Mouse (Mus musculus) bone marrow, adult 2 months (tissue): ENCODE measurements around the gene Erf. TPM values are rescaled to one million over a fixed set of nuclear protein-coding genes. Genes with fewer than 3 reads are reported as not detected.

ENCODE experiments used
- H3K27ac ChIP-seq: fragments of 200-500 bp; 2 replicates; pipeline ENCODE4 v1.5.1; 2012; ENCODE audit warnings: low read depth, mild to moderate bottlenecking, control low read depth, inconsistent platforms, low read length; ENCODE audit not compliant: control insufficient read depth, poor library complexity, insufficient read depth
- H3K4me1 ChIP-seq: fragments of 200-500 bp; 2 replicates; pipeline ENCODE4 v1.6.1; 2011; ENCODE audit warnings: low read length; ENCODE audit not compliant: control insufficient read depth, insufficient read depth
- H3K4me3 ChIP-seq: fragments of 200-500 bp; replicated peaks from 2 replicates; pipeline ENCODE3; 2011; ENCODE audit warnings: mild to moderate bottlenecking, low read depth, low read length, control low read depth; ENCODE audit not compliant: control insufficient read depth
- CTCF ChIP-seq: fragments of 200-500 bp; IDR thresholded peaks from 2 replicates; pipeline ENCODE4 v1.5.1; 2011; ENCODE audit warnings: low read length, control low read depth; ENCODE audit not compliant: control insufficient read depth, insufficient read depth
- POLR2A ChIP-seq: fragments of 200-500 bp; IDR thresholded peaks from 2 replicates; pipeline ENCODE4 v1.6.1; 2011; ENCODE audit warnings: low read depth, mild to moderate bottlenecking, control low read depth, low read length, borderline replicate concordance; ENCODE audit not compliant: control insufficient read depth
- WGBS: fragments of 180-500 bp; shearing (Covaris S2); methylation state at CpG from one replicate; pipeline ENCODE4 v1.1.7; 2018; 5-methylcytosine and 5-hydroxymethylcytosine counted together
- polyA plus RNA-seq: library from polyadenylated mRNA; stranded (reverse); fragments of >200 nt; gene quantifications from 2 replicates; pipeline ENCODE4 v1.2.4, GENCODE M21; 2011; ENCODE audit warnings: low replicate concordance; ENCODE audit not compliant: missing spikeins, insufficient read depth, insufficient read length

The Erf gene
- polyA plus RNA-seq, 1 experiment, result 14.6 TPM

DNA sequence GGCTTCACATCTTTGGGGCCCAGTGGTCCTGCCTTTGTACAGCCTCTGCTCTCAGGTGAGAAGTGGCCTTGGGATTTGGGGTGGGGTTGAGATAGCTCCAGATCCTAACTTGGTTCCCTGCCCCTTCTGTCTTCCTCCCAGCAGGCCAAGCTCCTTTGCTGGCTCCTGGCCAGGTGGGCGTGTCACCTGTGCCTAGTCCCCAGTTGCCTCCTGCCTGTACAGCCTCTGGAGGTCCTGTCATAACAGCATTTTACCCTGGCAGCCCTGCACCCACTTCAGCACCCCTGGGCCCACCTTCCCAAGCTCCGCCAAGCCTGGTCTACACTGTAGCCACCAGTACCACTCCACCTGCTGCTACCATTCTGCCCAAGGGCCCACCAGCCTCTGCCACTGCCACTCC, 40.4 kb upstream of the Erf start:
- Histone ChIP-seq H3K4me1 (peaks cover under 1% of the 10 kb centered on the region; the same call in 1 of the 2 replicates), H3K4me3 (no peak overlapping the region), H3K27ac (no peak overlapping the region)
- WGBS, result 73% methylated on average over 2 of the region's 2 CpGs
- TF ChIP-seq CTCF (no peak), POLR2A (0 out of 2 replicates have a peak, but pooled peaks have one; percentile 19)

DNA sequence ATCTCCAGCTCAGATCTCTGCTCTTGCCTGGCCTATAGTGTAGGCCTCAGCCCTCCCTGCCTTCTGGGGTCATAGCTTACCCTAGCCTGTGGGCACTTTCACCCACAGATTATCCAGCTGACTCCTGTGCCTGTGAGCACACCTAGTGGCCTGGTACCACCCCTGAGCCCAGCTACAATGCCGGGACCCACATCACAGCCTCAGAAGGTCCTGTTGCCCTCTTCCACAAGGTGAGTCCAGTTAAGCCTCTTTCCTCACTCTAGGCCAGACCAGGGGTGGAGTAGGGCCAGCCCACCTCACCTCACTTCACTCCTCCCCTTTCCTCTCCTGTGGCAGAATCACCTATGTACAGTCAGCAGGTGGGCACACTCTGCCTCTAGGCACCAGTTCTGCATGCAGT, 39.9 kb upstream of the Erf start:
- no peak overlapping the region for H3K4me3 ChIP-seq
- WGBS, result 96% methylated on average over 1 of the region's 1 CpGs
- H3K4me1 ChIP-seq, result no peaks in the 10 kb centered on the region; the same call in 1 of the 2 replicates
- no peak overlapping the region for H3K27ac ChIP-seq
- TF ChIP-seq CTCF (no peak), POLR2A (no peak)

DNA sequence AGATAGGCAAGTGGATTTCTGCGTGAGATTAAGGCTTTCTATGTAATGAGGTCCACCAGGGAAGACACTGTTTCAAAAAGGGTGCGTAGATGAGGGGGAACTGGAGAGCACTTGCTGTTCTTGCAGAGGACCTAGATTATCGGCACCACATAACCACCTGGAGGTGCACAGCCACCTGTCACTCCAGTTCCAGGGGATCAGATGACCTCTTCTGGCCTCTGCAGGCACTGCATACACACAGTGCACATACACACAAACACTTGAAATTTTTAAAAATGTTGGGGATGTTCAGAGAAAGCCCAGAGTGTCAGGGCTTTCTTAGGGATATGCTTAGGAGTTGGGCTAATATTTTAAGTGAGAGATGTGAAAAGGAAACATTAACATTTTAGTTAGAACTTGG, 39.4 kb upstream of the Erf start:
- WGBS, result 98% methylated on average over 3 of the region's 3 CpGs
- H3K27ac ChIP-seq, result no peak overlapping the region
- TF ChIP-seq CTCF (no peak), POLR2A (no peak)
- H3K4me1 ChIP-seq, result no peaks in the 10 kb centered on the region; the same call in 1 of the 2 replicates
- H3K4me3 ChIP-seq, result no peak overlapping the region

DNA sequence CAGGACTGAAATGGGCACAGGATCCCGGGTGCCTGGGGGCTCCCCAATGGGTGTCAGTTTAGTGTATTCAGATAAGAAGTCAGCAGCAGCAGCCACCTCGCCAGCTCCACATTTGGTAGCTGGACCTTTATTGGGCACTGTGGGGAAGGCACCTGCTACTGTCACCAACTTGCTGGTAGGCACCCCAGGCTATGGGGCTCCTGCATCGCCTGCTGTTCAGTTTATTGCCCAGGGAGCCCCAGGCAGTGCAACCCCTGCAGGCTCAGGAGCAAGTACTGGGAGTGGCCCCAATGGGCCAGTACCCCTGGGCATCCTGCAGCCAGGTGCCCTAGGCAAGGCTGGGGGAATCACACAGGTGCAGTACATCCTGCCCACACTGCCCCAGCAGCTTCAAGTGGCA, 38.2 kb upstream of the Erf start:
- peaks cover 3% of the 10 kb centered on the region; the same call in 1 of the 2 replicates for H3K4me1 ChIP-seq
- WGBS, result 88% methylated on average over 3 of the region's 3 CpGs
- TF ChIP-seq CTCF, result no peak
- no peak for TF ChIP-seq POLR2A
- no peak overlapping the region for H3K4me3 ChIP-seq
- no peak overlapping the region for H3K27ac ChIP-seq

DNA sequence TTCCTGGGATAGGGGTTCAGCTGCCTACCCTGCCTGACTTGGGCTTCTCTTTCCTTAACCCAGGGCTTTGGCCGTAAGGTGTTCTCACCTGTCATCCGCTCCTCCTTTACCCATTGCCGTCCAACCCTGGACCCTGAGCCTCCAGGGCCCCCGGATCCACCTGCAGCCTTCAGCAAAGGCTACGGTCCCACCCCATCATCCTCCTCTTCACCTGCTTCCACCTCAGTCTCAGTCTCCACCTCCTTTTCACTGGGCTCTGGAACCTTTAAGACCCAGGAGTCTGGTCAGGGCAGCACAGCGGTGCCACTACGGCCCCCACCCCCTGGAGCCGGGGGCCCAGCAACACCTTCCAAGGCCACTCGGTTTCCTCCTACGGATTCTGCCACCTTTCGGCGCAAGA, 37.5 kb upstream of the Erf start:
- 95% methylated on average over 12 of the region's 12 CpGs for WGBS
- TF ChIP-seq CTCF (no peak), POLR2A (no peak)
- H3K4me1 ChIP-seq, result peaks cover 3% of the 10 kb centered on the region; the same call in 1 of the 2 replicates

DNA sequence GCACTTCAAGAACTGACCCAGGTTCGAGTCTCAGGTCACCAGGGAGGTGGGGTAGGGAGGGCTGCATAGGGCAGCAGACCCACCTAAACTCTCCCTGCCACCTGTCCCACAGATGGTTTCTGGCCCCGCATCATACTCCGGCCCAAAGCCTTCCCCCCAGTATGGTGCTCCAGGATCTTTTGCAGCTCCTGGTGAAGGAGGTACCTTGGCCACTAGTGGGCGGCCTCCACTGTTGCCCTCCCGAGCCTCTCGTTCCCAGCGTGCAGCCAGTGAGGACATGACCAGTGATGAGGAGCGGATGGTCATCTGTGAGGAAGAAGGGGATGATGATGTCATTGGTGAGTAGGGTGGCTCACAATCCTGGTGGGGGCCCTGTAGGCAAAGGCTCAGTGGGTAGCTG, 36.4 kb upstream of the Erf start:
- H3K4me3 ChIP-seq, result no peak overlapping the region
- peaks cover 3% of the 10 kb centered on the region; the same call in 1 of the 2 replicates for H3K4me1 ChIP-seq
- no peak overlapping the region for H3K27ac ChIP-seq
- TF ChIP-seq CTCF (no peak), POLR2A (no peak)
- WGBS, result 87% methylated on average over 8 of the region's 8 CpGs

More for the DNA sequence above, 37.5 kb upstream of the Erf start:
- Histone ChIP-seq H3K27ac (no peak overlapping the region), H3K4me3 (no peak overlapping the region)

DNA sequence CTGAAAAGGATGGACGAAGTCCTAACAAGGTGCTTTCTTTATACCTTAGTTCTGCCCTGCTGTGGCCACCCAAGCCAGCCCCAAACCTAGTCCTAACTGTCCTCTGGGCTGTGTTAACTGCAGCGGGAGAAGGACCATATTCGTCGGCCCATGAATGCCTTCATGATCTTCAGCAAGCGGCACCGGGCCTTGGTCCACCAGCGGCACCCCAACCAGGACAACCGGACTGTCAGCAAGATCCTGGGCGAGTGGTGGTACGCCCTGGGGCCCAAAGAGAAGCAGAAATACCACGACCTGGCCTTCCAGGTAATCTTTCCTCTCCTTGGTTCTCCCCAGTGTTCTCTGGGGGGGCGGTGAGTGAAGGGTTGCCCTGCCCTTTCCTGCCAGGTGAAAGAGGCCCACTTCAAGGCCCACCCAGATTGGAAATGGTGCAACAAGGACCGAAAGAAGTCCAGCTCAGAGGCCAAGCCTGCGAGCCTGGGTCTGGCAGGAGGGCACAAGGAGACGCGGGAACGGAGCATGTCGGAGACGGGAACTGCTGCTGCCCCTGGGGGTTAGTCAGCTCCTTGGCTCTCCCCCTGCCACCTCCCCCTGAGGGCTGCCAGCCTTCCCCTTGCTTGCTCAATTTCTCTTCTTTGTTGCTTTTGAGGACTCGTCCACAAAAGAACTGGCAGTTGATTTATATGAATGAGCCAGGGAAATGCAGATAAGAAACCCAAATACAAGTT, 35.1 kb upstream of the Erf start:
- no peak overlapping the region for H3K27ac ChIP-seq
- peaks cover 8% of the 10 kb centered on the region for H3K4me1 ChIP-seq
- TF ChIP-seq CTCF, result no peak
- no peak for TF ChIP-seq POLR2A
- H3K4me3 ChIP-seq, result no peak overlapping the region
- WGBS, result 93% methylated on average over 20 of the region's 20 CpGs

DNA sequence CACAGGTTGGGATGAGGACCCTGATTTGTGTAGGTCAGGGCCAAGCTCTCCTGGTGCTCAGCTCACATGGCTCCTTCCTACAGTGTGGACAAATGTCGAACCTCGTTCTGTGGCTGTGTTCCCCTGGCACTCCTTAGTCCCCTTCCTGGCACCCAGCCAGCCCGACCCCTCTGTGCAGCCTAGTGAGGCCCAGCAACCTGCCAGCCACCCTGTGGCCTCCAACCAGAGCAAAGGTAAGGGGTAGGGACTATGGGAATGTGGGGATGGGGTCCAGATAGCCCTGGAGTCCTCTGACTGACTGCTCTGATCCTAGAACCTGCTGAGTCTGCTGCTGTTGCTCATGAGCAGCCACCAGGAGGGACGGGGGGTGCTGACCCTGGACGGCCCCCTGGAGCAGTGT, 34.2 kb upstream of the Erf start:
- TF ChIP-seq CTCF, result no peak
- TF ChIP-seq POLR2A, result no peak
- no peak overlapping the region for H3K27ac ChIP-seq
- peaks cover 13% of the 10 kb centered on the region for H3K4me1 ChIP-seq
- H3K4me3 ChIP-seq, result no peak overlapping the region
- WGBS, result 67% methylated on average over 5 of the region's 5 CpGs
